Mouse (Mus musculus) liver, postnatal 0 days (tissue): ENCODE measurements around the gene Gtpbp8. TPM values are rescaled to one million over a fixed set of nuclear protein-coding genes. Genes with fewer than 3 reads are reported as not detected.

Experiments used
- ATAC-seq: fragments of 200-750 bp; cut with Nextera tagmentation; 2 replicates; pipeline ENCODE4 v1.8.0; 2017; ENCODE audit warnings: mild to moderate bottlenecking, moderate library complexity
- DNase-seq: peaks from one replicate; pipeline ENCODE4 v3.0.0-alpha.2; 2016
- H3K27ac ChIP-seq: fragments of 300-500 bp; sonication (generic); 2 replicates; pipeline ENCODE4 v1.5.1; 2014; ENCODE audit warnings: antibody characterized with exemption, moderate library complexity, mild to moderate bottlenecking, low read depth
- H3K27me3 ChIP-seq: fragments of 300-500 bp; sonication (generic); 2 replicates; pipeline ENCODE4 v1.6.1; 2014; ENCODE audit warnings: low read length, control low read depth, mixed read lengths; ENCODE audit not compliant: insufficient read depth
- H3K36me3 ChIP-seq: fragments of 300-500 bp; sonication (generic); replicated peaks from 2 replicates; pipeline ENCODE4 v1.6.1; 2014; ENCODE audit warnings: mild to moderate bottlenecking, control low read depth, low read length, moderate library complexity, mixed read lengths; ENCODE audit not compliant: insufficient read depth
- H3K4me1 ChIP-seq: fragments of 300-500 bp; sonication (generic); 2 replicates; pipeline ENCODE4 v1.6.1; 2014; ENCODE audit warnings: antibody characterized with exemption, mild to moderate bottlenecking, control low read depth; ENCODE audit not compliant: insufficient read depth
- H3K4me2 ChIP-seq: fragments of 300-500 bp; sonication (generic); 2 replicates; pipeline ENCODE4 v1.6.1; 2014; ENCODE audit warnings: low read depth, mild to moderate bottlenecking, low read length, moderate library complexity, mixed read lengths
- H3K4me3 ChIP-seq: fragments of 300-500 bp; sonication (generic); 2 replicates; pipeline ENCODE4 v1.5.1; 2014; ENCODE audit warnings: low read depth, low read length
- H3K9ac ChIP-seq: fragments of 300-500 bp; sonication (generic); replicated peaks from 2 replicates; pipeline ENCODE4 v1.6.1; 2014; ENCODE audit warnings: mild to moderate bottlenecking, moderate library complexity
- H3K9me3 ChIP-seq: fragments of 300-500 bp; sonication (generic); 2 replicates; pipeline ENCODE4 v1.6.1; 2016; ENCODE audit warnings: mild to moderate bottlenecking, control low read depth, low read length, mixed read lengths
- CTCF ChIP-seq: sonication (generic); IDR thresholded peaks from 2 replicates; pipeline ENCODE4 v1.5.1; 2016; ENCODE audit warnings: antibody characterized with exemption, low read depth
- EP300 ChIP-seq: IDR thresholded peaks from 2 replicates; pipeline ENCODE4 v1.6.1; 2016; ENCODE audit warnings: antibody characterized with exemption, low read depth, mild to moderate bottlenecking
- WGBS: fragments of 180-500 bp; shearing (Covaris S2); extraction: QIAGEN DNeasy Blood & Tissue Kit; methylation state at CpG from one replicate; pipeline ENCODE4 v1.1.7; 2014; ENCODE audit not compliant: insufficient replicate concordance; 5-methylcytosine and 5-hydroxymethylcytosine counted together
- polyA plus RNA-seq: library from polyadenylated mRNA; unstranded; fragments of >200 nt; fragmentation: Nextera tagmentation; extraction: Ambion mirVana; gene quantifications from 2 replicates; pipeline ENCODE4 v1.2.1, GENCODE M21; 2015

Gene Gtpbp8
- polyA plus RNA-seq, 1 experiment from 2014 or later: 18.4 TPM

GRCm38 (mm10) chr16:44687719-44688420 lies 58.3 kb downstream of the Gtpbp8 start:
- H3K4me2 ChIP-seq: 0 out of 2 replicates have a peak overlapping the region, but pooled peaks have one; percentile 4
- H3K27ac ChIP-seq: no peak overlapping the region
- DNase-seq (no peak), ATAC-seq (no peak)
- peaks cover 8% of the 10 kb centered on the region for H3K27me3 ChIP-seq
- no peaks in the 10 kb centered on the region for H3K4me1 ChIP-seq
- no peak overlapping the region for H3K4me3 ChIP-seq
- H3K9ac ChIP-seq: no peak overlapping the region
- H3K9me3 ChIP-seq: no peaks in the 10 kb centered on the region
- WGBS: 10% methylated on average over 17 of the region's 18 CpGs
- no peaks in the 10 kb centered on the region for H3K36me3 ChIP-seq
- TF ChIP-seq EP300 (no peak), CTCF (no peak)

GRCm38 (mm10) chr16:44686991-44687718 lies 59.0 kb downstream of the Gtpbp8 start:
- WGBS: 61% methylated on average over 20 of the region's 20 CpGs
- no peaks in the 10 kb centered on the region for H3K4me1 ChIP-seq
- 0 out of 2 replicates have a peak overlapping the region, but pooled peaks have one; percentile 4 for H3K4me2 ChIP-seq
- no peaks in the 10 kb centered on the region for H3K36me3 ChIP-seq
- no peak overlapping the region for H3K27ac ChIP-seq
- no peaks in the 10 kb centered on the region; the same call in 1 of the 2 replicates for H3K9me3 ChIP-seq
- no peak overlapping the region for H3K4me3 ChIP-seq
- no peak overlapping the region for H3K9ac ChIP-seq
- DNase-seq (no peak), ATAC-seq (no peak)
- peaks cover 8% of the 10 kb centered on the region for H3K27me3 ChIP-seq
- TF ChIP-seq EP300: no peak
- TF ChIP-seq CTCF: no peak

Other genes starting within 250 kb of the Gtpbp8 start
- gene Boc, start 187.5 kb downstream of the Gtpbp8 start, polyA plus RNA-seq: 0.14 and 0.17 TPM in 2 replicates
- 1.9 and 2.4 TPM in 2 replicates for gene Nepro, start 22.1 kb downstream of the Gtpbp8 start, polyA plus RNA-seq
- 4.2 and 4.7 TPM in 2 replicates for gene Cd200r1, start 19.4 kb upstream of the Gtpbp8 start, polyA plus RNA-seq
- 0.45 and 0.68 TPM in 2 replicates for gene Cd200r4, start 65.4 kb upstream of the Gtpbp8 start, polyA plus RNA-seq
- gene Cd200r2, start 120.7 kb upstream of the Gtpbp8 start, polyA plus RNA-seq: 0.12 and 0.13 TPM in 2 replicates
- gene Cd200r3, start 197.3 kb upstream of the Gtpbp8 start, polyA plus RNA-seq: 0.69 and 0.79 TPM in 2 replicates